Mouse (Mus musculus): Measurements from ENCODE around the gene Foxe3.

GRCm38 (mm10) chr4:114900866-114901642, 24.8 kb downstream of the Foxe3 start:
- TF ChIP-seq CTCF (IDR thresholded peaks at IDR 0.05; ENCODE audit: insufficient read depth, low read length) (no peak), POLR2A (IDR thresholded peaks at IDR 0.05; ENCODE audit: borderline replicate concordance, extremely low read depth, low read depth, low read length) (no peak)
